Mouse (Mus musculus) right cerebral cortex, adult 2 months (tissue): ENCODE results near the gene Pccb.

Experiments
- DNase-seq, 2 experiments: peaks; one replicate each; pipeline ENCODE4 v3.0.0; 2021 to 2022; ENCODE audit warnings: low spot score in 2 of 2

Pccb gene

GRCm38 (mm10) chr9:101045710-101046338, 11.1 kb upstream of the Pccb start:
- no peak for DNase-seq

GRCm38 (mm10) chr9:101042249-101042648, 7.6 kb upstream of the Pccb start:
- DNase-seq, result no peak

- no peak for DNase-seq
Observed at GRCm38 (mm10) chr9:101041508-101041907, 6.8 kb upstream of the Pccb start.

GRCm38 (mm10) chr9:101038634-101039033, 3.9 kb upstream of the Pccb start:
- DNase-seq, result no peak

GRCm38 (mm10) chr9:101037396-101037795, 2.7 kb upstream of the Pccb start:
- DNase-seq, result no peak

- DNase-seq, result no peak
Observed at GRCm38 (mm10) chr9:101036876-101037275, 2.2 kb upstream of the Pccb start.

GRCm38 (mm10) chr9:101035836-101036596, 1.3 kb upstream of the Pccb start:
- DNase-seq, result no peak

- DNase-seq, result peak in 1 of 2 experiments; percentile 4
Observed at GRCm38 (mm10) chr9:101033761-101034447, 794 bp downstream of the Pccb start.

- DNase-seq, result no peak
Observed at GRCm38 (mm10) chr9:101018768-101019167, 15.9 kb downstream of the Pccb start.

GRCm38 (mm10) chr9:101017734-101018516, 16.8 kb downstream of the Pccb start:
- DNase-seq, result no peak

- DNase-seq, result no peak
Observed at GRCm38 (mm10) chr9:101015324-101015723, 19.4 kb downstream of the Pccb start.

- DNase-seq, result no peak
Observed at GRCm38 (mm10) chr9:101012433-101012832, 22.3 kb downstream of the Pccb start.

- no peak for DNase-seq
Observed at GRCm38 (mm10) chr9:101005866-101006265, 28.8 kb downstream of the Pccb start.

- no peak for DNase-seq
Observed at GRCm38 (mm10) chr9:101003302-101003701, 31.4 kb downstream of the Pccb start.

GRCm38 (mm10) chr9:101002841-101003240, 31.9 kb downstream of the Pccb start:
- no peak for DNase-seq

- DNase-seq, result no peak
Observed at GRCm38 (mm10) chr9:101002053-101002452, 32.6 kb downstream of the Pccb start.

GRCm38 (mm10) chr9:100997138-100997537, 37.6 kb downstream of the Pccb start:
- DNase-seq, result no peak

- no peak for DNase-seq
Observed at GRCm38 (mm10) chr9:100993937-100994336, 40.8 kb downstream of the Pccb start.

GRCm38 (mm10) chr9:100992191-100992590, 42.5 kb downstream of the Pccb start:
- DNase-seq, result no peak

- DNase-seq, result no peak
Observed at GRCm38 (mm10) chr9:100991321-100991720, 43.4 kb downstream of the Pccb start.

- DNase-seq, result no peak
Observed at GRCm38 (mm10) chr9:100990609-100991008, 44.1 kb downstream of the Pccb start.

GRCm38 (mm10) chr9:100987850-100988249, 46.8 kb downstream of the Pccb start:
- DNase-seq, result no peak
